Mouse (Mus musculus) kidney, embryonic 16.5 days (tissue): Measurements from ENCODE around the gene Cyb5rl. TPM values are rescaled to one million over a fixed set of nuclear protein-coding genes. Genes with fewer than 3 reads are reported as not detected.

Experiments
- ATAC-seq: fragments of 200-750 bp; cut with Nextera tagmentation; 2 replicates; pipeline ENCODE4 v1.8.0; 2017; ENCODE audit warnings: moderate TSS enrichment; ENCODE audit not compliant: low FRiP score, low TSS enrichment
- H3K27ac ChIP-seq: fragments of 300-500 bp; sonication (generic); 2 replicates; pipeline ENCODE4 v1.5.1; 2014; ENCODE audit warnings: low read length
- H3K27me3 ChIP-seq: fragments of 300-500 bp; sonication (generic); 2 replicates; pipeline ENCODE4 v1.6.1; 2014; ENCODE audit warnings: low read length, control low read depth, mixed read lengths; ENCODE audit not compliant: insufficient read depth
- H3K36me3 ChIP-seq: fragments of 300-500 bp; sonication (generic); 2 replicates; pipeline ENCODE4 v1.6.1; 2014; ENCODE audit warnings: low read length, control low read depth, mixed read lengths; ENCODE audit not compliant: insufficient read depth
- H3K4me1 ChIP-seq: fragments of 300-500 bp; sonication (generic); 2 replicates; pipeline ENCODE4 v1.6.1; 2014; ENCODE audit warnings: low read length, control low read depth, mixed read lengths; ENCODE audit not compliant: insufficient read depth
- H3K4me2 ChIP-seq: fragments of 300-500 bp; sonication (generic); replicated peaks from 2 replicates; pipeline ENCODE4 v1.6.1; 2014; ENCODE audit warnings: low read depth, low read length
- H3K4me3 ChIP-seq: fragments of 300-500 bp; sonication (generic); 2 replicates; pipeline ENCODE4 v1.5.1; 2014; ENCODE audit warnings: mild to moderate bottlenecking, low read length
- H3K9ac ChIP-seq: fragments of 300-500 bp; sonication (generic); replicated peaks from 2 replicates; pipeline ENCODE4 v1.6.1; 2014; ENCODE audit warnings: low read length
- H3K9me3 ChIP-seq: fragments of 300-500 bp; sonication (generic); 2 replicates; pipeline ENCODE4 v1.6.1; 2016; ENCODE audit warnings: low read length, control low read depth
- WGBS: fragments of 180-500 bp; shearing (Covaris S2); extraction: QIAGEN DNeasy Blood & Tissue Kit; methylation state at CpG from one replicate; pipeline ENCODE4 v1.1.7; 2014; 5-methylcytosine and 5-hydroxymethylcytosine counted together
- polyA plus RNA-seq: library from polyadenylated mRNA; unstranded; fragments of >200 nt; fragmentation: Nextera tagmentation; extraction: Ambion mirVana; gene quantifications from 2 replicates; pipeline ENCODE4 v1.2.1, GENCODE M21; 2015

Cyb5rl gene
- polyA plus RNA-seq, 1 experiment from 2014 or later = 13.4 TPM

DNA sequence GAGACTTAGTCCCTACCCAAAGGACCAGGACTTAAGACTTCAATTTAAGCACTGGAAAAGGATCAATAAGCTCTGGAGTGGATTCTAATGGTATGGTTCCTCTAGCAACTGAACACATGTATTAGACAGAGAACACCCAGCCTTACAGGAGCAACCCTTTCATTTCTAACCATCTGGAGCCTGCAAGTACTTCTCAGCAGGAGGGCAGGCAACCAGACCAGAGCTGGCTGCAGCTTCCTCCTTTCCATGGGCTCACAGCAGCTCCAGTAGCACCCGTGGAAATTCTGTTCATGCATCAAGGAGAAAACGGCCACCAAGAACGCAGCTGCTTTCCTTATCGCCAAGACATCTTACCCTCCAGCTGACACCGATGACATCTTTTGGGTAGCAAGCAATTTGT is 68.9 kb downstream of the Cyb5rl start:
- ATAC-seq = no peak
- 48% methylated on average over 5 of the region's 5 CpGs for WGBS

DNA sequence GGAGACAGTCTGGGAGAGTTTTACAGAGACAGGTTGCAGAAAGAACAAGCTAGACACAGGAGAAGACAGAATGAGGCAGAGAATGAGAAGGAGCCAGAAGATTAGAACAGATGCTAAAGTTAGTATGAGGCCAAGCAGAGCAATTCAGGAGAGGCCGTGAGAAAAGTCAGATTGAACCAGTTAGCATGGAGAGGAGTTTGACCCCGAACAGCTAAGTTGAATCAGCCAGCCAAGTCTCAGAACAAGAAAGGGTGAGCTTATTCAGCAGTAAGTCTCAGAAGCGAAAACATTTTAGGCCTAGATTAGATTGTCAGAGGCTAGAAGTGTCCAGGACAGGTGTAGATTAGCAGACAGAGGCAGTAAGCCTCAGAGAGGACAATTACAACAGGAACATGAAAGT is 69.7 kb downstream of the Cyb5rl start:
- no peak overlapping the region for H3K9ac ChIP-seq
- ATAC-seq = no peak
- no peak overlapping the region for H3K4me3 ChIP-seq
- peaks cover 57% of the 10 kb centered on the region for H3K4me1 ChIP-seq
- H3K36me3 ChIP-seq = no peaks in the 10 kb centered on the region
- H3K4me2 ChIP-seq = no peak overlapping the region
- H3K9me3 ChIP-seq = no peaks in the 10 kb centered on the region
- H3K27ac ChIP-seq = peak overlapping the region; percentile 69
- H3K27me3 ChIP-seq = no peaks in the 10 kb centered on the region
- WGBS = 40% methylated on average over 3 of the region's 3 CpGs

More for the DNA sequence above, 68.9 kb downstream of the Cyb5rl start:
- 0 out of 2 replicates have a peak overlapping the region, but pooled peaks have one; percentile 20 for H3K9ac ChIP-seq
- no peaks in the 10 kb centered on the region for H3K36me3 ChIP-seq
- peaks cover 60% of the 10 kb centered on the region for H3K4me1 ChIP-seq
- no peak overlapping the region for H3K4me2 ChIP-seq
- H3K4me3 ChIP-seq = no peak overlapping the region
- H3K9me3 ChIP-seq = no peaks in the 10 kb centered on the region
- peak overlapping the region; percentile 69 for H3K27ac ChIP-seq
- H3K27me3 ChIP-seq = no peaks in the 10 kb centered on the region

Other genes starting within 250 kb of the Cyb5rl start
- 66.4 and 79.4 TPM in 2 replicates for gene Ssbp3, start 156.3 kb upstream of the Cyb5rl start, polyA plus RNA-seq
- gene Mrpl37, start 120 bp upstream of the Cyb5rl start, polyA plus RNA-seq = 120 and 121 TPM in 2 replicates
- gene Cdcp2, start 29.9 kb downstream of the Cyb5rl start, polyA plus RNA-seq = 0.17 and 0.24 TPM in 2 replicates
- 523 and 557 TPM in 2 replicates for gene Tmem59, start 111.4 kb downstream of the Cyb5rl start, polyA plus RNA-seq
- 22.1 and 29.7 TPM in 2 replicates for gene Tceanc2, start 112.1 kb downstream of the Cyb5rl start, polyA plus RNA-seq
- not detected in 2 replicates for gene Ldlrad1, start 142.2 kb downstream of the Cyb5rl start, polyA plus RNA-seq
- 96.2 and 108 TPM in 2 replicates for gene Lrrc42, start 186.5 kb downstream of the Cyb5rl start, polyA plus RNA-seq
- 32.8 and 34.1 TPM in 2 replicates for gene Hspb11, start 186.6 kb downstream of the Cyb5rl start, polyA plus RNA-seq
- 0.47 and 0.68 TPM in 2 replicates for gene Dio1, start 240.2 kb downstream of the Cyb5rl start, polyA plus RNA-seq
- 54.7 and 57.3 TPM in 2 replicates for gene Yipf1, start 247.4 kb downstream of the Cyb5rl start, polyA plus RNA-seq